Mouse (Mus musculus): ENCODE results near the gene Olfr372. TPM values are rescaled to one million over a fixed set of nuclear protein-coding genes. Genes with fewer than 3 reads are reported as not detected.
"Not testable (repeated sequence)": the region's sequence is repeated elsewhere in the genome, so short reads cannot be mapped to it uniquely, and the experiment has no call there.

Gene Olfr372
- total RNA-seq (2021): not detected

GRCm38 (mm10) chr8:72040918-72041317, at the start of gene Olfr372:
Gene Olfr372, plus strand, starts transcription at chr8:72041218.
- intact Hi-C loops (cut with DNase I): loop anchor here (2.0 kb wide), 1 partner anchor 44 kb away; no protein-coding TSS in a partner anchor
- not testable (repeated sequence) for DNase-seq

- intact Hi-C loops (cut with DNase I): no loop called here
- DNase-seq: no peak
Measured at GRCm38 (mm10) chr8:71999434-71999833, 41.6 kb upstream of the Olfr372 start.

GRCm38 (mm10) chr8:72000223-72000622, 40.8 kb upstream of the Olfr372 start:
- intact Hi-C loops (cut with DNase I): no loop called here
- no peak for DNase-seq

- DNase-seq: no peak
- intact Hi-C loops (cut with DNase I): loop anchor here (1.0 kb wide), 1 partner anchor 96 kb away; no protein-coding TSS in a partner anchor
Measured at GRCm38 (mm10) chr8:72002942-72003341, 38.1 kb upstream of the Olfr372 start.

- no peak for DNase-seq
- intact Hi-C loops (cut with DNase I): no loop called here
Measured at GRCm38 (mm10) chr8:72005912-72006311, 35.1 kb upstream of the Olfr372 start.

- no peak for DNase-seq
- intact Hi-C loops (cut with DNase I): no loop called here
Measured at GRCm38 (mm10) chr8:72006763-72007162, 34.3 kb upstream of the Olfr372 start.

GRCm38 (mm10) chr8:72008134-72008641, 32.8 kb upstream of the Olfr372 start:
- intact Hi-C loops (cut with DNase I): no loop called here

GRCm38 (mm10) chr8:72009473-72009872, 31.5 kb upstream of the Olfr372 start, which contains the start of gene Cyp4f18:
Gene Cyp4f18, minus strand, starts transcription at chr8:72009626.
- intact Hi-C loops (cut with DNase I): no loop called here

More at GRCm38 (mm10) chr8:72008134-72008641, 32.8 kb upstream of the Olfr372 start:
- DNase-seq: peak; percentile 28 to 56

GRCm38 (mm10) chr8:72013506-72014228, 27.4 kb upstream of the Olfr372 start:
- DNase-seq: peak in 1 of 2 experiments; percentile 38
- intact Hi-C loops (cut with DNase I): not testable (repeated sequence)

More at GRCm38 (mm10) chr8:72009473-72009872, 31.5 kb upstream of the Olfr372 start, which contains the start of gene Cyp4f18:
- DNase-seq: peak; percentile 10 to 18

- intact Hi-C loops (cut with DNase I); DNase-seq: not testable (repeated sequence)
Measured at GRCm38 (mm10) chr8:72017339-72017738, 23.7 kb upstream of the Olfr372 start.

- intact Hi-C loops (cut with DNase I): no loop called here
- DNase-seq: peak in 1 of 2 experiments; percentile 31
Measured at GRCm38 (mm10) chr8:72018141-72018540, 22.9 kb upstream of the Olfr372 start.

- intact Hi-C loops (cut with DNase I); DNase-seq: not testable (repeated sequence)
Measured at GRCm38 (mm10) chr8:72019022-72019421, 22.0 kb upstream of the Olfr372 start.

- intact Hi-C loops (cut with DNase I): loop anchor here (5.0 kb wide), 1 partner anchor 113 kb away; the partner anchor contains the start of genes Zfp617 and Zfp882
Measured at GRCm38 (mm10) chr8:72019816-72020215, 21.2 kb upstream of the Olfr372 start.

GRCm38 (mm10) chr8:72024886-72025285, 16.1 kb upstream of the Olfr372 start:
- DNase-seq: peak; percentile 47 to 67
- intact Hi-C loops (cut with DNase I): loop anchor here (5.0 kb wide), 1 partner anchor 118 kb away; the partner anchor contains the start of genes Zfp617 and Zfp882

More at GRCm38 (mm10) chr8:72019816-72020215, 21.2 kb upstream of the Olfr372 start:
- DNase-seq: no peak

GRCm38 (mm10) chr8:72032926-72033325, 8.1 kb upstream of the Olfr372 start:
- peak; percentile 46 to 66 for DNase-seq
- intact Hi-C loops (cut with DNase I): not testable (repeated sequence)

- intact Hi-C loops (cut with DNase I): no loop called here
- DNase-seq: no peak
Measured at GRCm38 (mm10) chr8:72042493-72042892, 1.5 kb downstream of the Olfr372 start.

- intact Hi-C loops (cut with DNase I); DNase-seq: not testable (repeated sequence)
Measured at GRCm38 (mm10) chr8:72054633-72055032, 13.6 kb downstream of the Olfr372 start.

GRCm38 (mm10) chr8:72057643-72058042, 16.6 kb downstream of the Olfr372 start:
- intact Hi-C loops (cut with DNase I): not testable (repeated sequence)

GRCm38 (mm10) chr8:72066819-72067399, 25.9 kb downstream of the Olfr372 start:
- DNase-seq; intact Hi-C loops (cut with DNase I): not testable (repeated sequence)

More at GRCm38 (mm10) chr8:72057643-72058042, 16.6 kb downstream of the Olfr372 start:
- not testable (repeated sequence) for DNase-seq

- DNase-seq; intact Hi-C loops (cut with DNase I): not testable (repeated sequence)
Measured at GRCm38 (mm10) chr8:72082877-72083276, 41.9 kb downstream of the Olfr372 start, which contains the start of gene Olfr373. Gene Olfr373, plus strand, starts transcription at chr8:72083177.

- intact Hi-C loops (cut with DNase I): loop anchor here (2.0 kb wide), 1 partner anchor 44 kb away; the partner anchor contains the start of gene Olfr372
- DNase-seq: no peak
Measured at GRCm38 (mm10) chr8:72084744-72085143, 43.7 kb downstream of the Olfr372 start.
